Mouse (Mus musculus): ENCODE measurements around the gene Spata6.

Spata6 gene

DNA sequence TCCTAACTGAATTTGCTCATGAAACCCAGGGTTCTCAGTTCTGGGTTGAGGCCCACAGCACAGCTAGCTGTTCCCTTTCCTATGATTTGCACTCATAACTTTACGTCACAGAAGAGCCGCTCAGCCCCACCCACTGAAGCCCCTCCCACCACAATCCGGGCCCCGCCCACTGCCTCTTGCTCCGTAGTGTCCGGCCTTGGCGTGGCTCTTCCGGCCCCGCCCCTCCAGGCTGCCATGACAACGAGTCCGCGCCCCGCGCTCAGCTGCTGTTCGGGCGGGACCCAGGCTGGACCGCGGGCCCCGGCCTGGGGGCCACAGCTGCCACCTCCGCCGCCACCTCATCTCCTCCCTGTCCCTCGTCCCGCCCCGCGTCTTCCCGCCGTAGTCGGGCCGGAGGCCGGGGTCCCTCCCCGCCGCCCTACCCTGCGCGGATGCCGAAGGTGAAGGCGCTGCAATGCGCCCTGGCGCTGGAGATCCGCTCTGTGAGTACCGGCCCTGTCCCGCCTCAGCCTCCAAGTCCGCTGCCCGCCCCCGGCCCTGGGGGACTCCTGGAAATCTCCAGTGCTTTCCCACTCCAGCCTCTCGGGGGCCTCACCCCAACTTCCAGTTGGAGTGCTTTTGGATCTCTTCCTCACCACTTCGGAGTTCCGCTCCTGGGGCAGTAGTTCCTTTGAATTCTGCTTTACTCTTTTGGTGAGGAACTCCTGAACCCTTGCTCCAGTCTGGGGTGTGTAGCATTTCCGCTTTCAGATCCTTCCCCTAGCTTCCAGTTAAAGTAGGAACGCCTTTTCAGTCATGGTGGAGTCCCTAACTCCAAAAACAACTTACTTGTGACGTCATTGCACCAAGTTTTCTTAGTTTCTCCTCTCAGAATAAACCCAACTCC is at the start of gene Spata6:
Spata6 (plus strand) TSS at position 209 of the 886 bp plus-strand sequence.
- DNase-seq, result peak; percentile 93

DNA sequence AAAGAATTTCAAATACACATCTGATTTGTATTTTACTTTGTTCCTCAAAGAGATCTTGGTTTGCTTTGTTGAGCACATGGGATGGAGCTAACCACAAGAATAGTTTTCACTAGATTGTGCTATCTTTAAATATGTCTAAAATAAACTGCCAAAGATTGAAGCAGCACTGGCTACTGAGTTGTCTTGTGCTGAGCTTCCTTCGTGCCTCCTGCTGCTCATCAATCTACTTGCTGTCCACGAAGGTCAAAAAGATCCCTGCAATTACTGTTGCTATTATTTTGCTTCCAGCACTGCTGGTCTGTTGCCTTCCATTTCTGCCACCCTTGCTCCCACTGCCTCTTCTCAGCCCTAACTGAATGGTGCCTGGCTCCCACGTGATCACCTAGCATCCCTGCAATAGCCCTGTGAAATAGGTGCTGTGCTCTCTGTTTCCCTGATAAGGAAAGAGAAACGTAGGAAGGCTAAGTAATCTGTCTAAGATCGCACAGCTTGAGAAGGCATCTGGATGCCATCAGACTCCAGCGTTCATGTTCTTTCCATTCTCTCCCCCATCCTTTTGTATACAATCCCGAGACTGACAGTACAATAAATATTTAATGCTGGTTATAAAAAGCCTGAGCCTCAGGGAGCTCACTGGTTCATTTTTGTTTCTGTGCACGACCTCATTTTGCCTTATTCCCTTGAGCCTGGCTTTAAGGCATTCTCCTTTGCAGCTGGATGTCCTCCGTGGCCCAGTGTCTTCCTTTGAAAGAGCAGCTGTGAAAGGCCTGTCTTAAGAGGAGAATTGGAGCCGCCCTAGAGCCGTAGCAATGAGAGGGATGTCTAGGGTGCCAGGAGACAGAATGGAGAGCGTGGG is 49.0 kb upstream of the Spata6 start:
- no peak for DNase-seq

DNA sequence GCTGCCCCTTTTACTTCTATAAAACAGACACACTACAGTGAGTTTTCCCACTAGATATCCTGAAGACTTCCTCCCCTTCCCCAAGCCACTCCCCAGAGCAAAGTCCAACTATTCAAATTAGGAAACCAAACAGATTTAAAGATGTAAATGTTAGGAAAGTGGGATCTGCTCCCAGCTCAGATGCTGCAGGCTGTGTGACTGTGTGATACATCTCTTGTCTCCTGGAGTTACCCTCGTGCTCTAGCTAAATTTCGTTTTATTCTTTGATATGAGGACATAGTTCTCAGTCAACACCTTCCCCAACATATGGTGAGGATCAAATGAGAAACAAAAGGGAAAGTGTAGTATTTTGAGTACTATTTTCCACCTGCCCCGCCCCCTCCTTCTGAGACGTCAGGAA is 48.3 kb upstream of the Spata6 start:
- no peak for DNase-seq

DNA sequence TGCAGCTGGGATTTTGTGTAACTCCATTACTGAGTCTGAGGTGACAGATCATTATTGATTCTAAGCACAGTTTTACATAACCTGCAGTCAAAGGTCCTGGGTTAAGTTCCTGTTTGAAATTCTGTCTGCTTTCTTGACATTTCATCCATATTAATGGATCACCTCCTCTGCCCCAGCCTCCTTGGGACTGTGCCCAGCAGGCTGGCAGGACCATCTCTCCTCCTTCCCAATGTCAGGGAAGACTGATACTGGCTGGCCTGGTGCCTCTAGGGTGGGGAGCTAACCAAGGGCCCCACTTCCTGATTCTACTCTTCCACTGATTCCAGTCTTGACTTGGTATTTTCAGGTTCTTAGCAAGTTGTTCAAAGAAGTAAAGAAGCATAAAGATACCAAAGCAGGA is 45.9 kb upstream of the Spata6 start:
- DNase-seq, result no peak

DNA sequence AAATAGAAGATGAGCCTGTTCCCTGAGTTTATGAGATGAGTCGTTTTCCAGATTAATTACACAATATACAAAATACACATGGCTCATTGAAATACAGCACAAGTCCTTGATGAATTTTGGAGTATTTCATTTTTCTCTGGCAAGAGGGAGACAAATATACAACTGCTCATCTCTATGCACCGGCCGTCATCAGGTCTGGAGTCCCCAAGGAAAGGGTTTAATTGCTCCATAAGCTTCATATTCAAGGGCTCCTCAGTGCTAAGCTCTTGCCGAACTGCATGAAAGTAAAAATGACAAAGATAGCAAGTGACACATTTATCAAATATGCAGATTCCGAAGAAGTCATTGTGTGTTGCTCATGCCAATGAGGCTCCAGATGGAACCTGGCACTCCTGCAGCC is 37.9 kb upstream of the Spata6 start:
- no peak for DNase-seq

DNA sequence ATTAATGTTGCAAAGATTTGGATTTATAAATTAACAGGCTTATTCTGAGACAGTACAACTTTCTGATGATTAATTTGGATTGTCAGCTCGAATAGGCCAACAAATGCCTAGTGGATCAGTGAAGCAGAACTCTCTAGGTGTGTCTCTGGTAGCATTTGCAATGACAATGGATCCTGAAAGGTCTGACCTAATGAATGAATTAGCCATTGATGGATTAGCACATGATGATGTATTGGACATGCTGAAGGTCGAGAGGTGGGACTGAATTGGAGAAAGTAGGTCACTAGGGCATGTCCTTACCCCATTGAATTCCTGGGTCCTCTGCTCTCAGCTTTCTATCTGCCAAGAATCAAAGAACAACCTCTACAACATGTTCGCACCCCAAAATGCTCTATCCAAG is 37.0 kb upstream of the Spata6 start:
- DNase-seq, result no peak

DNA sequence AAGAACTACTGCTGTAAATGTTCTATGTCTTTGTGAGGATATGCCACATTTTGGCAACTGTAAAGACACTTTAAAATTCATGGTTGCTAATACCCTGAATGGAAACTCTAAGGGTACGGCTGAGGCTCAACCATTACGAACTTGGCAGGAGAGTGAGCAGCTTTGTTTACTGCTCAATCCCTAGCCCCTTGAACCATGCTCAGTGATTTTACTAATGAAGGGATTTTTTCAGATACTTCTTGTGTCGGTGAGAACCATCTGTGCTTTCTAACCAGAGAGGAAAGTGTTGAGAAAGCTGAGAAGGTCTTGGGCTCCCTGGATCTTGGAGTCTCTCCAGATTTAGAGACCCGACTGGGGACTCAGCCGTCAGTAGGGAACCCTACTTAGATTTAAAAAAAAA is 35.9 kb upstream of the Spata6 start:
- DNase-seq, result no peak

DNA sequence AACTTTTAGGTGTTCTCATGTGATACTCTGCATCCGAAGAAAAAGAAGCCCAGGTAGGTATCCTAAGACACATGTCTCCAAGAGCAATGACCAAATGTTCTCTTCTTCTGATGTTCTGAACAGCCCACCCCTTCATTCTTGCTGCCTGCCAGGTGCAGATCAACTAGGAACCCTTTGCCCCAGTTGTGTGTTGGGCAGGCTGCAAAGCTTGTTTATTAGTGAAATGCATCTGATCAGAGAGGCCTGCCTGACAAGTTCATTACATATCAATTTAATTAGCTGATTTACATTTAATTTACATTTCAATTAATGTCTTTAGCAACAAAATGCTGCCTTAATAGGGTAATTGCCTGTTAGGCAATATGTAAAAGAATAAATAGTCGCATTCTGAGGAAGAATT is 33.8 kb upstream of the Spata6 start:
- no peak for DNase-seq

DNA sequence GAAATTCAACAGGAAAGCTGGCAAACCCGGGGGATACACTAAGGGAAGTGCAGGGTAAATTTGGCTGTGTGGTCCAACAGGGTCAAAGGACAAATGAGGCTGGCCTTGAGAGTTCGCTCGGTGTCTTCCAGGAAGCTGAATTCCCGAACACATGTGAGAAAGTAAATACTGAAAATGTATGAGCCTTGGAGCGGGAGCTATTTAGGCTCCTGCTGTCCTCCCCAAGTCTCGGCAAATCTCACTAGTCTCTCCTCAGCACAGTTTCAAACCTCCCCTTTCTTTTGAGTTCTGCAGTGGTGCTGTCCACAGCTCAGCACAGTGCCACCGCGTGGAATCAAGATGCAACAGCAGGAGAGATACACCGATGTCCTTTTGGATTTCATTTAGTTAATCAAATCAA is 32.8 kb upstream of the Spata6 start:
- DNase-seq, result peak; percentile 46

DNA sequence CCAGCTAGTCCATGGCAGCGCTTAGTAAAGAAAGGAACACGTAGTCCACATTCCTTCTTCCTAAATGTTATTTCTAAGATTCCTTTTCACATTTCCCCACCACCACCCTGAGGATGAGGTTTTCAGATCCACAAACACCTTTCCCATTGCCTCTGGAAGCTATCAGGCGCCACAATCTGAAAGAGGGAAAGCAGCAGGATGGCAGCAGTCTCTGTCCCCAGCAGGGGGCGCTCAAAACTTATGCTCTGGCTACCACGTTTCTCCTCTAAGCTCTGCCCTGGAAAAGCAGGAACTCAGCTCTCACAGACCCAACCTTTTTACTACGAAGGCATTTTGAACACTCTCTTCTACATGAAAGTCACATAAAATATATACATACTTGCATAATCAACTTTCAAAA is 32.2 kb upstream of the Spata6 start:
- peak; percentile 78 for DNase-seq

DNA sequence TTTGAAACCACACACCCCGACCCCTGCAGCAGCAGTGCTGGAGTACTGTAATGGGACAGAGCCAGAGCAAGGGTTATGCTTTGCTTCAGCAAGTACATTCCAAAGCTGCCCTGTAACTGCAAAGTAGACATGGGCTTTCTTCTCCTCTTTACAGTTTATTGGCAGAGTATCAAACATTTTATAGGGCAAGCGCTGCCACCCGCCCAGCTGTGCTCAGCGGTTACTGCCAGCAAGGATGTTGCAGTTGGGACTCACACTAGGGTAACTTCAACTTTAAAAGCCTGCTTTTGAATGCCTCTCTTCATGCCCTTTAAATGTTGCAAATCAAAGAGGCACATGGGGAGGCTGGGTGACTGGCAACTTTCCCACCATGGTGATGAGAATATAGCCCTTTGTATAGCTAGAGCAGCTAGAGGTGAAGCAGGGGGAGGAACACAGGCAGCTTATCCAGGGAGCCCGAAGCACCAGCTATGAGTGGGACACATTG is 28.7 kb upstream of the Spata6 start:
- DNase-seq, result peak; percentile 18

DNA sequence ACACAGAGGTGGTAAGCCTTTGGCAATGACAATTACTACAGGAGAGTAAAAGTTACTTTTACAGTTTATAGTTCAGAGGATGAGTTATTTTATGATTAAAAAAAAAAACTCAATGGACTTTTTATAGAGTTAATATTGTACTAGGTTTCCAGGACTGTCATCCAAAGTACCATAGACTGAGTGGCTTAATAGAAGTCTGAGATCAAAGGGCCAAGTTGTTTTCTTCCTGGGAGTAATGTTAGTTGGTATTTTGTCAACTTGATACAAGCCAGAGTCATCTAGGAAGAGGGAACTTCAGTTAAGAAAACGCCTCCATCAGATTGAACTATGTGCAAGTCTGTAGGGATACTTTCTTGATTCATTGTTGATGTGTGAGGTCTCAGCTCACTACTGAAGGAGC is 18.4 kb upstream of the Spata6 start:
- DNase-seq, result no peak

DNA sequence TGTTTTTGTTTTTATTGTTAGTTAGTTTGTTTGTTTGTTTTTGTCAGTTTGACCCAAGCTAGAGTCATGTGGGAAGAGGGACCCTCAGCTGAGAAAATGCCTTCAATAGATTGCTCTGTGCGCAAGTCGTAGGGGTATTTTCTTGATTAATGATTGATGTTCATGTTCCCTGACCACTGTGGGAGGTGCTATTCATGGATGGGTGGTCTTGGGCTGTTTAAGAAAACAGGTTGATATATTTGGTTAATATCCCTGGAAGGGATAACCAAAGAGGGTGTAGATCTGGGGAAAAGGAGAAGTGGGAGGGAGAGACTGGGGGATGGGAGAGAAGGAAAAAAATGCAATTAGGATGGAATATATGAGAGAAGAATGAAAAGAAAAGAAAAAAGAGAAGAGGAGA is 15.7 kb upstream of the Spata6 start:
- no peak for DNase-seq

DNA sequence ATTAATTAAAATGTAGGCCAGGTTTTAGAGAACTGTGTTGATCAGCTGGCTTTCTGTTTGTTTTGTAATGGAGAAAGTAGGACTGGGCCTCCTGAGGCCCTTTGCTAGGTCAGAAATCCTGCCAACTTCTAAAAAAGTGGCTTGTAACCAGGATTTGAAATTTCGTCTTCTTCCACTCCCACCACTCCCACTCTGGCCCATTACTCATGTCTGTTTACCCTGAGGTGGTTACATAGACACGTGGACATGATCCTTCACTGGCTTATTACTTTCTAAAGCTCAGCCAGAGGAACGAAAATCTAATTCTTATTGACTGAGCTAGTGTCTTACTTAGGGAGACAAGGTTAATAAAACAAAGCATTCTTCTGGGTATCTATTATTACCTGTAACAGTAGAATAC is 14.8 kb upstream of the Spata6 start:
- DNase-seq, result no peak

DNA sequence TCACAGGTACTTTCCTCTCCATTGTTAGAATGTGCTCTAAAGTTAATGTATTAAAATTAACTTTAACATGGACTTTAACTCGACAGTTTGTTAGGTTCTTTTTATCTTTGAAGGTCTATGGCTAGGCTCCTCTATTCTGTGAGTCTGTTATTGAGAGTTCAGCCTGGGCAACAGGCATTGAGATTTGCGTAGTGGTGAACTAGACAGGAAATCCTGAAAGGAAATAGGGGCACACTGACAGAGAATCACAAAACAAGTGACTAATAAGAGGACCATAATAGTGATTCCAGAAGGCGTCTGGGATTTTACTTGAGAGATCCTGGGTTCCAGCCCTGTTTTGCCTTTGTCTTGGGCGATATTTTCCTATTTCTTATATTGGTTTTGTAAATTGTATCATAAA is 488 bp upstream of the Spata6 start:
- peak; percentile 12 for DNase-seq

DNA sequence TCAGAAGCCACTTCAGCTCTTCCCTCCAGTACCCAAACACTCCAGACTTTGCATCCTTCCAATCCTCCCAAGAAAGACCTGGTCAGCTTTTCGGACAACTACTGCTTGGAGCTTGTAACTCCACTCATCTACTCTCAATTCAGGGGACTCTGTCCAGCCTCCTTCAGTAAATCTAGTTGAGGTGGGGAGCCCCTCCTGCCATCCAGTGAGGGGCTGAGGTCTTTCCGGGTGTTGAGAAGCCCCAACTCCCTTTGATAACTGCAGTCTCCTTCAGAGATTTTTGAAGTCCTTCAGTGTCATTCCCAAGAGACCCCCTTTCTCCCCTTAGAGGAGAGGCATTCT is 849 bp downstream of the Spata6 start:
- DNase-seq, result peak; percentile 38

DNA sequence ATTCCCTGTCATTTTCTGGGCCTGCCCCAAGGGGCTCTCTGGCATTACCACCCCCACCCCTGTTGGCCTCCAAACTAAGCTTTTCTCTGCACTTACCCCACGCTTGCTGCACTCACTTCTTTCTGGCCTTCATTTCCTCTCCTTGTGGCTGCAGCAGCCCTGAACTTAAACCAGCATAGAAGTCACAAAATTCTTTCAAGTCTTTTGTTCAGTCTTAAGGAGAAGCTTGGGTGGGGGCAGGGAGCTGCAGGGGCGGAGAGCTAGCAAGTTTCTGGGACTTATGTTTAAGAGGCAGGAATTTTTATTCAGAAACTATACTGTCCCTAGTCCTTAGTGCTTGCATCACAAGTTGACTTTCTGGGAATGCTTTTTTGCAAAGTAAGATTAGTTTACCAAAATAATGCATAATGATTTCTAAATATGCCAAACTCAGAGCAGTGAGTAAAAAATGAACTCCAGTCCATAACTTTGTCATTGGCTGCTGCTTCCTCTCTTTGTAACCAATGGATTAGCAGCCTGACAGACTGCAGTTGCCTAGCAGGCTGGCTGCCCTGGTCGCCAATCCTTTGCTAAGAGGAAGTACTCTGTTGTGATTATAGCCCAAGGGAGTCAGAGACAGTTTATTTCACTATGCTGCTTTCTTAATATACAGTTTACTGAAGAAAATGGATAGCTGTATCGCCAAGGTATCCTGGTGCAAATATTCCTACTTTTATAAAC is 1.5 kb downstream of the Spata6 start:
- DNase-seq, result peak; percentile 61

DNA sequence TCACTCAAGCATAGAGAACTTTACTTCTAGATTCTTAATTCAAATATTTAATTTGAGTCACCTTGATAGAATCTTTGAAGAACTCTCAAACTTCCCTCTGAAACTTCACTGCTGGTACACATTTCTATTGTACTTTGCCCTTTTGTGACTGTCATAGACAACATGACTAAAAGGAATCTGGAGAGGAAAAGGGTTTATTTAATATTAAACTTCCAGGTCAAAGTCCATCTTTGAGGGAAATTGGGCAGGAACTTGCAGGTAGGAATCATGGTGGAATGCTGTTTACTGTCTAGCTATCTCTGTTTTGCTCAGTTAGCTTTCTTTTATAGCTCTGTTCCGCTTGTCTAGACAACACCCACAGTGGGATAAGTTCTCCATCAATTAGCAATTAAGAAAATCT is 17.8 kb downstream of the Spata6 start:
- DNase-seq, result no peak

DNA sequence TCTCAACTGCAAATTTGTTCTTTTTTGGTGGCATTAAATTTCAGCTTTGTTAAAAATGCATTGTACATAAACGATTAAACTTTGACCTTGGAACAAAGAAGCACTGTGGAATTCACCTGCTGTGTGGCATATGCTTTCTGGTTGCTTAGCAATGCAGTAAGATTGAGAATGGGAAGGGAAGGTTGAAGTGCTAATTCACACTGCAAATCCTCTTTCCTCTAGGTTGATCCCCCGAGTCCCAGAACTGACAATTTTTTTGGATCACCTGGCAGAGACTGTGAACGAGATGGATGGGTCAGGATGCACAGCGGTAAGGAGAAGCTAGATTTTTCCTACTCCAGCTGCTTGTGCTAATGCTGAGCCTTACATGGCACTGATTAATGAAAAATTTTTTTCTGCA is 60.7 kb downstream of the Spata6 start:
- DNase-seq, result no peak

DNA sequence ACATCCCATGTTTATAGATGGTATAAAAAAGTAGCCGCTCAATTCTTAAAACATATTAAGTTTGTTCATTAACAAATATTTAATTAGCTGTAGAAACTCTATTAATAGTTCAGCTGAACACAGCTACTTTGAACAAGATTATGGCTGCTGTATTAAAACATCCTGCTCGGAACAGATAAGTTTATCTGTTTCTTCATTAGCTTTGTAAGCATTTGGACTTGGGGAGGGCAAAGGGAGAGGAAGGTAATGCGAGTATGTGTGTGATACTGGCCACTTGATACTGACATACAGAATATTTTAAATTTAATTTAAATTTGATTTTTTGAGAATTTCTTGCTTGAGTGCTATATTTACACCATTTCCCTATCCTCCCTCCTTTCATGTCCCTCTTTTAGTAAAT is 80.1 kb downstream of the Spata6 start:
- no peak for DNase-seq

DNA sequence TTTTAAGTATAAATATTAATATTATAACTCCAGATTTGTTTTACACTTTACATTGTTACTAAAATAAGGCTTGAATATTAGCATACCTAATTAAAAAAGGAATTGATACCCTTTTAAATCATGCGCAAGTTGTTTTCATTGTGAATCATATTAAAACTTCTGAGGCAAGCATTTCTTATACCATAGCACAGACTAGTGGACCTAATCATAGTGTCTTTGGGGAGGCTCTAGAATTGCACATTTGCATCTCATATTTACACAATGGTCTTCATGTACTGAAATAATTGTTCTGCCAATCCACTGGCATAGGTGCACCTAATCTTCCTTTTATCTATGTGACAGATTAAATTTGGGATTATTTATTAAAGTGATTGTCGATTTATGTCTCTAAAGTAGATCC is 83.4 kb downstream of the Spata6 start:
- no peak for DNase-seq

DNA sequence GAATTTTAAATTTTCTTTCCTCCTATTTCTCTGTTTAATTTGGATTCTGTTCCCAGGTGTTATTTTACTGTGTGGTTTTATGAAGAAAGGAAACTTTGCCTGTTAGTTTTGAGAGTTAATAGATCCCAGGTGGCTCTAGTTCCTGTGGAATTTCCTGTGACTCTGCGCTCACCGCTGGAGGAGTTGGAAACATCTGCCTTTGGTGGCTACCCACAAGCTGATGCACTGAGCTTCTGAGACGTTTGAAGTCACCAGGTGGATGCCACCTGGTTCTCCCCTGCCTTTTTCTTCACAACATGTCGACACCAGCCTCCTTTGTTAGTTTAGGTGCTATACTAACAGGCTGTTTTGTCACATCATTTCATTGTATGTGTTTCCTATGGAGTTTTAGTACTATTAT is 97.7 kb downstream of the Spata6 start:
- DNase-seq, result peak; percentile 64

DNA sequence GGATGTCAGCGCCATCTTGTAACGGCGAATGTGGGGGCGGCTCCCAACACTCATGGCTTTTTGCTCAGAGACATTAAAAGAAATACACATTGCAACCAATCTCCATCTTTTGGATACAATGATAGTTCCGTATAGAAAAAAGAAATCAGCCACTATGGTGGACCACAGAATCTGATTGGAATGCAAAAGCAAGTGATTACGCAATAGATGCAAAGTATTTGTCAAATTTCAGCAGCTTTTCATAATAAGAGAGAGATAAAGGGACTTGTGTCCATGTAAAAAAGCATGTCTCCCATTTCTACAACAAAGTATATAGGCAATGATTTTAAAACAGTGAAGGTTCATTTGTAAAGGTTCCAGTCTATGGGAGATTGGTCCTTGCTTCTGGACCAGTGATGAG is 119.1 kb downstream of the Spata6 start:
- no peak for DNase-seq

All from thymus, postnatal 25 days (tissue).